Mouse (Mus musculus): ENCODE results near the gene Bcl2l2.

The Bcl2l2 gene

GRCm38 (mm10) chr14:54893651-54894181 is 10.5 kb downstream of the Bcl2l2 start:
- in situ Hi-C loops (cut with MboI, MseI): no loop called here

- in situ Hi-C loops (cut with MboI, MseI): no loop called here
These were observed 11.3 kb downstream of the Bcl2l2 start for GRCm38 (mm10) chr14:54894296-54895151.

GRCm38 (mm10) chr14:54897445-54897844 is 14.3 kb downstream of the Bcl2l2 start:
- in situ Hi-C loops (cut with MboI, MseI): no loop called here

GRCm38 (mm10) chr14:54900383-54900782 is 17.2 kb downstream of the Bcl2l2 start:
- in situ Hi-C loops (cut with MboI, MseI): loop anchor here in 1 of 2 experiments (25.0 kb wide), 1 partner anchor 1962 kb away; no protein-coding TSS in a partner anchor

GRCm38 (mm10) chr14:54903641-54904040 is 20.5 kb downstream of the Bcl2l2 start:
- in situ Hi-C loops (cut with MboI, MseI): loop anchor here in 1 of 2 experiments (25.0 kb wide), 1 partner anchor 1959 kb away; no protein-coding TSS in a partner anchor

- in situ Hi-C loops (cut with MboI, MseI): loop anchor here in 1 of 2 experiments (25.0 kb wide), 1 partner anchor 1954 kb away; no protein-coding TSS in a partner anchor
These were observed 25.5 kb downstream of the Bcl2l2 start for GRCm38 (mm10) chr14:54908682-54909081.

- in situ Hi-C loops (cut with MboI, MseI): loop anchor here in 1 of 2 experiments (25.0 kb wide), 1 partner anchor 1950 kb away; no protein-coding TSS in a partner anchor
These were observed 29.1 kb downstream of the Bcl2l2 start for GRCm38 (mm10) chr14:54912109-54912850.

GRCm38 (mm10) chr14:54912886-54913285 is 29.7 kb downstream of the Bcl2l2 start, which contains the start of gene Slc22a17:
Gene Slc22a17, minus strand, starts transcription at chr14:54913132.
- in situ Hi-C loops (cut with MboI, MseI): loop anchor here in 1 of 2 experiments (25.0 kb wide), 1 partner anchor 1949 kb away; no protein-coding TSS in a partner anchor

GRCm38 (mm10) chr14:54913343-54913742 is 30.2 kb downstream of the Bcl2l2 start:
- in situ Hi-C loops (cut with MboI, MseI): loop anchor here in 1 of 2 experiments (25.0 kb wide), 1 partner anchor 1949 kb away; no protein-coding TSS in a partner anchor

GRCm38 (mm10) chr14:54920076-54920685 is 37.0 kb downstream of the Bcl2l2 start:
- in situ Hi-C loops (cut with MboI, MseI): loop anchor here in 1 of 2 experiments (25.0 kb wide), 1 partner anchor 1942 kb away; no protein-coding TSS in a partner anchor

GRCm38 (mm10) chr14:54924641-54925348 is 41.6 kb downstream of the Bcl2l2 start:
- in situ Hi-C loops (cut with MboI, MseI): loop anchor here in 1 of 2 experiments (25.0 kb wide), 1 partner anchor 1938 kb away; no protein-coding TSS in a partner anchor

GRCm38 (mm10) chr14:54925349-54926342 is 42.5 kb downstream of the Bcl2l2 start, which contains the start of gene Efs:
Gene Efs, minus strand, starts transcription at chr14:54926126.
- in situ Hi-C loops (cut with MboI, MseI): no loop called here

GRCm38 (mm10) chr14:54926401-54927158 is 43.4 kb downstream of the Bcl2l2 start:
- in situ Hi-C loops (cut with MboI, MseI): no loop called here

GRCm38 (mm10) chr14:54927296-54927695 is 44.1 kb downstream of the Bcl2l2 start:
- in situ Hi-C loops (cut with MboI, MseI): no loop called here

GRCm38 (mm10) chr14:54929801-54930200 is 46.6 kb downstream of the Bcl2l2 start:
- in situ Hi-C loops (cut with MboI, MseI): no loop called here

GRCm38 (mm10) chr14:54930431-54930830 is 47.3 kb downstream of the Bcl2l2 start:
- in situ Hi-C loops (cut with MboI, MseI): no loop called here

GRCm38 (mm10) chr14:54932645-54933150 is 49.5 kb downstream of the Bcl2l2 start, which contains the start of gene Il25:
Gene Il25, plus strand, starts transcription at chr14:54932695.
- in situ Hi-C loops (cut with MboI, MseI): no loop called here
